Mouse (Mus musculus) neural tube, embryonic 13.5 days (tissue): Measurements from ENCODE around the gene Znhit2. TPM values are rescaled to one million over a fixed set of nuclear protein-coding genes. Genes with fewer than 3 reads are reported as not detected.
A peak's percentile ranks its signal among the peaks of the same experiment; 100 is the strongest.

Experiments
- ATAC-seq: fragments of 200-750 bp; cut with Nextera tagmentation; 2 replicates; pipeline ENCODE4 v1.8.0; 2017; ENCODE audit warnings: low read depth, mild to moderate bottlenecking, moderate TSS enrichment, moderate library complexity
- H3K27ac ChIP-seq: fragments of 300-500 bp; sonication (generic); replicated peaks from 2 replicates; pipeline ENCODE4 v1.5.1; 2015; ENCODE audit warnings: moderate library complexity, mild to moderate bottlenecking, inconsistent platforms
- H3K27me3 ChIP-seq: fragments of 300-500 bp; sonication (generic); 2 replicates; pipeline ENCODE4 v1.6.1; 2015; ENCODE audit warnings: mild to moderate bottlenecking, inconsistent platforms
- H3K36me3 ChIP-seq: fragments of 300-500 bp; sonication (generic); 2 replicates; pipeline ENCODE4 v1.6.1; 2015; ENCODE audit warnings: mild to moderate bottlenecking, inconsistent platforms
- H3K4me1 ChIP-seq: fragments of 300-500 bp; sonication (generic); replicated peaks from 2 replicates; pipeline ENCODE4 v1.6.1; 2015; ENCODE audit warnings: inconsistent platforms
- H3K4me2 ChIP-seq: fragments of 300-500 bp; sonication (generic); 2 replicates; pipeline ENCODE4 v1.6.1; 2015; ENCODE audit warnings: inconsistent platforms, mild to moderate bottlenecking, moderate library complexity
- H3K4me3 ChIP-seq: fragments of 300-500 bp; sonication (generic); 2 replicates; pipeline ENCODE4 v1.5.1; 2015; ENCODE audit warnings: mild to moderate bottlenecking, inconsistent platforms
- H3K9ac ChIP-seq: fragments of 300-500 bp; sonication (generic); 2 replicates; pipeline ENCODE4 v1.6.1; 2015; ENCODE audit warnings: moderate library complexity, mild to moderate bottlenecking, inconsistent platforms
- H3K9me3 ChIP-seq: fragments of 300-500 bp; sonication (generic); 2 replicates; pipeline ENCODE4 v1.6.1; 2016; ENCODE audit warnings: inconsistent platforms
- WGBS: fragments of 180-500 bp; shearing (Covaris S2); methylation state at CpG from one replicate; pipeline ENCODE4 v1.1.7; 2015; 5-methylcytosine and 5-hydroxymethylcytosine counted together
- polyA plus RNA-seq: library from polyadenylated mRNA; unstranded; fragments of >200 nt; fragmentation: Nextera tagmentation; extraction: Ambion mirVana; gene quantifications from 2 replicates; pipeline ENCODE4 v1.2.1, GENCODE M21; 2015

Gene Znhit2
- 28.1 and 33.7 TPM in 2 replicates for polyA plus RNA-seq

DNA sequence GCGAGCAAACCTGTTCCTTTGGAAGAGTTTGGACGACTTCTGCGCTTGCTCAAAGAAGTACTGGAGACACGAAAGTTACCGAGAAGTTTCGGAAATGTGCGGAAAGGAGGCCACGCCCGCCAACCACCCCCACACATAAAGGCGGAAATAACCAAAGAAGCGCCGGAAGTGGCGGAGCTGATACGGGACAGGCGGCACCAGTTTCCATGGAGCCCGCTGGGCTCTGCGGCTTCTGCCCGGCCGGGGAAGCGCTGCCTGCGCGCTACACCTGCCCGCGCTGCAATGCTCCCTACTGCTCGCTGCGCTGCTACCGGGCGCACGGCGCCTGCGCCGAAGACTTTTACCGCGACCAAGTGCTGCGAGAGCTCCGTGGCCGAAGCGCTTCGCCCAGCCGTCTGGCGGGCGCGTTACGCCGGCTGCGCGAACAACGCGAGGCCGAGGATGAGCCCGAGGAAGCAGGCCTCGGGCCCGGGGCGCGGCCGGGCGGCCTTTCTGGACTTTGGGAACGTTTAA, at the start of gene Znhit2:
Gene Znhit2 (plus strand): TSS at position 172 of the 513 bp plus-strand sequence.
- peak within 1 kb of the TSS; percentile 94 for H3K27ac ChIP-seq
- peaks cover 19% of the 10 kb centered on the region for H3K36me3 ChIP-seq
- ATAC-seq = peak; percentile 70
- H3K4me2 ChIP-seq = peak within 1 kb of the TSS; percentile 100
- H3K27me3 ChIP-seq = no peaks in the 10 kb centered on the region
- under 1% methylated on average over 58 of the region's 58 CpGs for WGBS
- H3K9me3 ChIP-seq = no peaks in the 10 kb centered on the region
- H3K4me1 ChIP-seq = peaks cover 55% of the 10 kb centered on the region
- H3K4me3 ChIP-seq = peak within 1 kb of the TSS; percentile 88
- H3K9ac ChIP-seq = peak within 1 kb of the TSS; percentile 97

DNA sequence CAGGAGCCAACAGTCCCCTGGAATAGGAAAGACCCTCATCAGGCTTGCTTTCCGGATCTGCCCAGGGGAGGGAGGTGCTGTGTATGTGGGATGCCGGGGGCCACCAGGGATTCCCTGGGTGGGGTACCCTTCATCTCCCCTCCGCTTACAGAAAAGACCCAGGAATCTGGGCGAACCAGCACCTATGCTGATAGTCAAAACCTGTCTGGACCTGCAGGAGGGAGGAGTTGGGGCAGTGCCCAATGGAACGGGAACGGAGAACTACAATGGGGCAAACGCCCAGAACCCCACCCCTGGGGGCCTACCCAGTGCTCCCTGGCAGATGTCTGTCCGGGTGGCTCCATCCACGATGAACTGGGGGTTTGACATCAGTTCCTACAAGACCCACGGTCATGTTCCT, 47.3 kb upstream of the Znhit2 start:
- Histone ChIP-seq H3K4me1 (peaks cover 19% of the 10 kb centered on the region), H3K27me3 (peaks cover 47% of the 10 kb centered on the region), H3K9ac (no peak overlapping the region), H3K4me2 (no peak overlapping the region), H3K4me3 (no peak overlapping the region), H3K36me3 (no peaks in the 10 kb centered on the region), H3K9me3 (no peaks in the 10 kb centered on the region), H3K27ac (no peak overlapping the region)
- no peak for ATAC-seq
- 87% methylated on average over 10 of the region's 10 CpGs for WGBS

DNA sequence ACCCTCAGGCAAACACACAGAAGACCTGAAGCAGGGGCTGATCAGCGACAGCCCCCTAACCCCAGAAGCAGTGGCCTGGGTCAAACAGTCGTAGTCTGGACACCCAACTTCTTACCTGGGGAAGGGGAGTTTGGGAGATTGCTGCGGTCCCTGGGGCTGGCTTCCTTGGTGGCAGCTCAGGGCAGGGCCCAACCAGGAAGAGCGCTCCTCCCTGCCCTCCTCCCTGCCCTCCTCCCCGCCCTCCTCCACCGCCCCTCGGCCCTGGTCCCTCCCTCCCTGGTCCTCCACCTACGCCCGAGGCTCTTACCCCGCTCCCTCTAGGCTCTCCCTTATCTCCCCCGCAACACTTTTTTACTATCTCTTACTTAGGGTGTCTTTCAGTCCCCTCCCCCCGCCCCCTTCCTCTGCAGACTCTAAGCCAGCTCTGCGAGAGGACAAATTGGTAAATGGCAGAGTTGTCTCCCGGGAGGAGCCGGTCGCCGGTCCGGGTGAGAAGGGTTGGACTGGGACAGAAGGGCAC, 45.9 kb upstream of the Znhit2 start:
- under 1% methylated on average over 16 of the region's 18 CpGs for WGBS
- peak overlapping the region; percentile 85 for H3K4me2 ChIP-seq
- H3K9me3 ChIP-seq = no peaks in the 10 kb centered on the region
- H3K4me1 ChIP-seq = peaks cover 19% of the 10 kb centered on the region
- peak; percentile 64 for ATAC-seq
- H3K9ac ChIP-seq = peak overlapping the region; percentile 81
- H3K27me3 ChIP-seq = peaks cover 47% of the 10 kb centered on the region
- H3K27ac ChIP-seq = peak overlapping the region; percentile 38
- H3K36me3 ChIP-seq = no peaks in the 10 kb centered on the region
- peak overlapping the region; percentile 52 for H3K4me3 ChIP-seq

GRCm38 (mm10) chr19:6015511-6016315, 45.3 kb upstream of the Znhit2 start, which contains the start of gene Capn1:
Capn1 (minus strand) TSS chr19:6015897.
- peak within 1 kb of the TSS; percentile 38 for H3K27ac ChIP-seq

GRCm38 (mm10) chr19:6016532-6016931, 44.5 kb upstream of the Znhit2 start:
- WGBS = 37% methylated on average over 7 of the region's 7 CpGs
- Histone ChIP-seq H3K9ac (no peak overlapping the region), H3K9me3 (no peaks in the 10 kb centered on the region), H3K4me3 (no peak overlapping the region), H3K27ac (no peak overlapping the region), H3K4me1 (peaks cover 19% of the 10 kb centered on the region), H3K4me2 (peak overlapping the region; percentile 85), H3K36me3 (no peaks in the 10 kb centered on the region), H3K27me3 (peaks cover 47% of the 10 kb centered on the region)
- no peak for ATAC-seq

More at GRCm38 (mm10) chr19:6015511-6016315, 45.3 kb upstream of the Znhit2 start, which contains the start of gene Capn1:
- H3K9me3 ChIP-seq = no peaks in the 10 kb centered on the region
- H3K4me2 ChIP-seq = peak within 1 kb of the TSS; percentile 85
- H3K4me3 ChIP-seq = peak within 1 kb of the TSS; percentile 52
- ATAC-seq = peak; percentile 89
- H3K27me3 ChIP-seq = peaks cover 47% of the 10 kb centered on the region
- H3K4me1 ChIP-seq = peaks cover 19% of the 10 kb centered on the region
- H3K36me3 ChIP-seq = no peaks in the 10 kb centered on the region
- 3% methylated on average over 40 of the region's 40 CpGs for WGBS
- H3K9ac ChIP-seq = peak within 1 kb of the TSS; percentile 81

GRCm38 (mm10) chr19:6018142-6019089, 42.6 kb upstream of the Znhit2 start:
- Histone ChIP-seq H3K27me3 (peaks cover 41% of the 10 kb centered on the region), H3K9me3 (no peaks in the 10 kb centered on the region)
- WGBS = 31% methylated on average over 15 of the region's 15 CpGs

DNA sequence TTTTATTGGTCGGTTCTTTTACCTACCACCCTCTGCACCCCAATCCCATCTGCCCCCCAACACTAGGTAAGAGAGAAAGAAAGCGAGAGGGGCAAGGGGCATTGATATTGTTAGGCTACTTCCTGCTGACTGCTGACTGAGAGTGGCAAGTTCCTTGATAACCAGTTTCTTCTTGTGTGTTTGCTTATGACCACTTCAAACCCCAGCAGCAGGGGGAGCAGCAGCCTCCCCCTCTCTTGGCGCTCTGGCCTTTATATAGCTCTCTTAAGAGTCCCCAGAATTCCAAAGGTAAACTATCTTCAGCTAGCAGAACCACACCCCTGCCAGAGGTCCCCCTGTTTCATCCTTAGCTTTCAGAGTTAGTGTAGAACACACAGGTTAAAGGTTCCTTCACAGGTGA, 40.7 kb upstream of the Znhit2 start:
- WGBS = 59% methylated on average over 3 of the region's 3 CpGs
- Histone ChIP-seq H3K27ac (no peak overlapping the region), H3K9me3 (no peaks in the 10 kb centered on the region), H3K36me3 (no peaks in the 10 kb centered on the region), H3K4me1 (peaks cover 12% of the 10 kb centered on the region), H3K9ac (no peak overlapping the region), H3K4me3 (no peak overlapping the region), H3K4me2 (no peak overlapping the region), H3K27me3 (peaks cover 25% of the 10 kb centered on the region)
- ATAC-seq = no peak

More at GRCm38 (mm10) chr19:6018142-6019089, 42.6 kb upstream of the Znhit2 start:
- no peak overlapping the region for H3K4me2 ChIP-seq
- H3K4me1 ChIP-seq = peaks cover 19% of the 10 kb centered on the region
- H3K27ac ChIP-seq = no peak overlapping the region
- no peak for ATAC-seq
- no peak overlapping the region for H3K4me3 ChIP-seq
- H3K9ac ChIP-seq = no peak overlapping the region
- no peaks in the 10 kb centered on the region for H3K36me3 ChIP-seq

GRCm38 (mm10) chr19:6023059-6023458, 37.9 kb upstream of the Znhit2 start:
- Histone ChIP-seq H3K4me2 (no peak overlapping the region), H3K27me3 (no peaks in the 10 kb centered on the region), H3K9me3 (no peaks in the 10 kb centered on the region), H3K27ac (no peak overlapping the region), H3K4me1 (no peaks in the 10 kb centered on the region), H3K9ac (no peak overlapping the region), H3K36me3 (no peaks in the 10 kb centered on the region), H3K4me3 (no peak overlapping the region)
- 76% methylated on average over 8 of the region's 8 CpGs for WGBS
- no peak for ATAC-seq

DNA sequence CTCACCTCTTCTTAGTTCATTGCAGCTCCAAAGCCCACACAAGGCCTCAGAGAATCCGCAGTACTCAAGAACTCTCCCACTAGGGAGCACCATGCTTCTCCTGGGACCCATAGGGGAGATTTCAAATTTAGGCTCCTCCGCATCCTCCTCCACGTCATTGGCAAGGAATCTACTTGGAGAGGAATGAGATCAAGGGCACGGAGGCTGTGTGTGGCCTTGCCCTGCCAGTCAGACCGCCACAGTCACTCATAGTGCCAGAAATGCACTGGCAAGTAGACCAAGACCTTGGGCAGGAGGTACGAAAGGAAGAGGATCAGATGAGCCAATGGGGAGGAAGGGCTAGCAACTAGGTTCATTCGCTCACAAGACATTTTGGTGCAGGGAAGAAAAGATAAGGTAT, 37.1 kb upstream of the Znhit2 start:
- Histone ChIP-seq H3K4me3 (no peak overlapping the region), H3K4me1 (no peaks in the 10 kb centered on the region), H3K36me3 (no peaks in the 10 kb centered on the region), H3K4me2 (no peak overlapping the region), H3K27me3 (no peaks in the 10 kb centered on the region), H3K9me3 (no peaks in the 10 kb centered on the region), H3K9ac (no peak overlapping the region; the same call in 1 of the 2 replicates), H3K27ac (no peak overlapping the region)
- 85% methylated on average over 7 of the region's 7 CpGs for WGBS
- no peak for ATAC-seq

GRCm38 (mm10) chr19:6028991-6029390, 32.0 kb upstream of the Znhit2 start:
- Histone ChIP-seq H3K4me3 (no peak overlapping the region), H3K4me2 (no peak overlapping the region), H3K27me3 (no peaks in the 10 kb centered on the region), H3K27ac (no peak overlapping the region), H3K36me3 (no peaks in the 10 kb centered on the region), H3K4me1 (no peaks in the 10 kb centered on the region), H3K9ac (no peak overlapping the region), H3K9me3 (no peaks in the 10 kb centered on the region)
- no peak for ATAC-seq
- WGBS = 86% methylated on average over 6 of the region's 6 CpGs

- no peak overlapping the region for H3K27ac ChIP-seq
- H3K9ac ChIP-seq = no peak overlapping the region
- H3K27me3 ChIP-seq = no peaks in the 10 kb centered on the region
- WGBS = 81% methylated on average over 9 of the region's 9 CpGs
- no peak for ATAC-seq
- H3K4me2 ChIP-seq = no peak overlapping the region
- H3K36me3 ChIP-seq = no peaks in the 10 kb centered on the region
- no peak overlapping the region for H3K4me3 ChIP-seq
- no peaks in the 10 kb centered on the region for H3K9me3 ChIP-seq
- H3K4me1 ChIP-seq = no peaks in the 10 kb centered on the region
Measured at GRCm38 (mm10) chr19:6029426-6029825, 31.6 kb upstream of the Znhit2 start.
